Mouse (Mus musculus): ENCODE data around the gene Crlf1. TPM values are rescaled to one million over a fixed set of nuclear protein-coding genes. Genes with fewer than 3 reads are reported as not detected.

Gene Crlf1
- total RNA-seq (2021): under 1 TPM; 0.20 to 0.62 TPM
- long read RNA-seq, experiment 1, partial matches to known transcripts: 0 of 1 reads
- long read RNA-seq, experiment 1, other reads (novel, unspliced or antisense): 1 of 1 reads
- long read RNA-seq, experiment 2: 0 reads

DNA sequence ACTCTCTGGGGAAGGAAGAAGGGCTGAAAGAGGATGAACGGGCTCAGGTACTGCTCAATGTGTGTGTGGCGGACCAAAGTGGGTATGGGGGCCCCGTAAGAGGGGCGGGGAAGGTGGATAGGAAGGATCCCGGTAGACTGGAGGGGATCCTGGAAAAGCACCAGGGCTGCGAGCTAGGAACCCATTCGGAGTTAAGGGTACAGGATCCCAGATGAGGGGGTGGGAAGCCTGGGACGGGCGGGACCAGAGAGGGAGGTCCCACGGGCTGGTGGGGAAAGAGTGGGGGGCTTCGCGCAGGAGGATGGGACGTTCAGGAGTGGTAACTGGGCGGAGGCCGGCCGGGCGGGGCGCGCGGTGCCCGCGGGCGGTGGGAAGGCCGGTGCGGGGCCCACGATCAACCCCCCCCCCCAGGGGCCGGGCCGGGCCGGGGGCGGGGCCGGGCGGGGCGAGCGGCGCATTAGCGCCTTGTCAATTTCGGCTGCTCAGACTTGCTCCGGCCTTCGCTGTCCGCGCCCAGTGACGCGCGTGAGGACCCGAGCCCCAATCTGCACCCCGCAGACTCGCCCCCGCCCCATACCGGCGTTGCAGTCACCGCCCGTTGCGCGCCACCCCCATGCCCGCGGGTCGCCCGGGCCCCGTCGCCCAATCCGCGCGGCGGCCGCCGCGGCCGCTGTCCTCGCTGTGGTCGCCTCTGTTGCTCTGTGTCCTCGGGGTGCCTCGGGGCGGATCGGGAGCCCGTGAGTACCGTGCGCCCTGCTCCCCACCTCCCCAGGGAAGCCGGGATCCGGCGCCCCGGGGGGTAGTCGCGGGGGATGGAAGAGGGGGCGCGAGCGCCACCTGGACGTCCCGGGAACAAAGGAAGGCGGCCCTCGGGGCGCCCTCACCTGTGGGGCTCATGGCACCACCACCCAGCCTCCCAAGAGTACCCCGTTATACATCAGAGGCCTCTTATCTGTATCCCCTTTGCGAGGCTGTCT, at the start of gene Crlf1:
TSS of gene Crlf1 (plus strand) at position 495 of the 977 bp plus-strand sequence.
- peak in 1 of 2 experiments; percentile 12 for DNase-seq

DNA sequence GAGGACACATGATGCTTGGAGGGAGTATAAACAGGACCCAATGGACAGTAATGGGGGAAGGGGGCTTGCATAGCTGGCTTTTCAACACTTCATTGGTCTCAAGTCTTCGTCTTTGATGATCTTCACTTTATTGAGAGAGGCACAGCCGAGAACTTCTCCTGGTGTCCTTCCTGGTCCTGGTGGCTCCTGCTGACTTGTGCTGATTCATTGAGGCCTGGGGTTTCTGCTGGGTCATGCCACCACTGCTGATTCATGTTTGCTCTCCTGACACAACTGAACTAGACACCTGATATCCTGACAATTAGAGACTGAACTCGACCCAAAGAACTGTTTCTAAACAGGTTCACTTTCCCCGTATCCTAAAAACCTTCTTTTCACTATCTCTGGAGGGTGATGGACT, 49.6 kb upstream of the Crlf1 start:
- no peak for DNase-seq

DNA sequence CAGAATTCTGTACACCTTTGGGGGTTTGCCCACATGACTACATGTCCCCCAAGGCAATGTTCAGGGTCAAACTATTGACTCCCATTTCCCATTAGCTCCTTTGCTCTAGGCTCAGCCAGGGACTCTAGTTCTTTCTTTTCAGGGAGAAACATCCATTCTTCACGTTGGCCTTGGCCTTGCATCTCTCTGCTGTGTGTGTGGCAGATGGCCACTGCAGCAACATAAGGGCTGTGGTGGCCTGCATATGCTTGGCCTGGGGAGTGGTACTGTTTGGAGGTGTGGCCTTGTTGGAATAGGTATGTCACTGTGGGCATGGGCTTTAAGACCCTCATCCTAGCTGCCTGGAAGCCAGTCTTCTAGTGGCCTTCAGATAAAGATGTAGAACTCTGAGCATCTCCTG, 47.0 kb upstream of the Crlf1 start:
- DNase-seq: no peak

DNA sequence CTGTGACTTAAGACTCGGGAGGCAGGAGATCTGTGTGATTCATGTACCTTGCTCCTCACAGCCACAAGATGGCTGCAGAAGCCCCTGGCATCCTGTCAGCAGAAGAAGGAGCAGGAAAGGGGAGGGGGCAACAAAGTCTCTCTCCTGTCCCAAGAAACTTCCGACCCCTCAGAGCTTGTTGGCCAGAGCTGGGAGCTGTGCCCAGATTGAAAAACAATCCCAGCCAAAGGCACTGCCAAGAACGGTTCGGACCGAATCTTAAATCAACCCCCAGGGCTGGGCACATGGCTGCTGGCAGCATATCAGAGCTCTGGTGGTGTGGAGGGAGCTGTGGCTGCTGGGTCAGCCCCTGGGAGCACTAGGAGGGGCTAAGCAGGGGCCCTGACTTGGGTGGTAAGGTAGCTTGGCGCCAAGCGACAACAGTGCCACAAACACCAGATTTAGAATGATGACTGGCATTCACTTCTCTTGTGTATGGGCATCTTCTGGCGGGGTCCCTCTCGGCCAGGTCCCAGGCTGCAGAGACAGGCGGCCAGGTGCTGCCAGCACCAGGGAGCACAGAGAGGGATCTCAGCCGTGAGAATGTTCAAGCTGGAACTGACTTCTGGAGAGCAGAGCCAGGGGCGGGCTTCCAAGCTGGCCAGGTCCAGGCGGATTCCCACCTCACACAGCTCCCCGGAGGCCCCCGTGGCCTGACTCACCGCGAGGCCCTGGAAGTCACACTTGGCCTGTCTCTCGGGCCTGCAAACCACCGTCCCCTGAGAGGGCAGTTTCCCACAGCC, 45.1 kb upstream of the Crlf1 start:
- DNase-seq: peak; percentile 34 to 51

DNA sequence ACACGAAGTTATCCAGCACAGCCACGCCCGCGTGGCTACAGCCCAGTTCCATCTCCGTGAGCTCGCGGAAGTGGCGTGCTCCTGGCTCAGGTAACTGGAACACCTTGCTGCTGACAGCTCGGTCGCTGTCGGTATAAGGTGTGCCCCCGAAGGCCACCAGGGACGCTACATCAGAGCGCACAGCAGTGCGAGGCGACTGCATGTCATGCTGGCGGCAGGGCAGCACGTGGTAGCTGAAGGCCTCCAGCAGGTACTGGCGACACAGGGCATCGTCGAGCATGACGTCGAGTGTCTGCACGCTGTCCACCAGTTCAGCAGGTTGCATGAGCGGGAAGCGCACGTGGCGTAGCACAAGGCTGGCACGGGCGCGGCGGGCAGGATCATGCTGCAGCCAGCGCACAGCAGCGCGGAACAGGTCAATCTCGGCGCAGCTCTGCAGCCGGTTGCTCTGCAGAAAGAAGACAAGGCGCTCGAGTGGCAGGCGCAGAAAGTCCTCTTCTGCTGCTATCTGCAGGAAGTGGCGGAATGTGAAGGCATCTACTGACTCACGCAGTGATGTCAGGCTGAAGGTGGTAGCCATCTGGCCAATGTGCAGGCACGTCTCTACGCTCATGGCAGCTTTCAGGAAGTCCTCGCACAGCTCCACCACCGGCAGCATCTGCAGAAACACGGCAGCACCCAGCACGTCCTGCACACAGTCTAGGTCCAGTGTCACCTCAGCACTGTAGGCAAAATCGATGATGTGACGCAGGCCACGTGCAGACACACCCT, 40.6 kb upstream of the Crlf1 start:
- no peak for DNase-seq

DNA sequence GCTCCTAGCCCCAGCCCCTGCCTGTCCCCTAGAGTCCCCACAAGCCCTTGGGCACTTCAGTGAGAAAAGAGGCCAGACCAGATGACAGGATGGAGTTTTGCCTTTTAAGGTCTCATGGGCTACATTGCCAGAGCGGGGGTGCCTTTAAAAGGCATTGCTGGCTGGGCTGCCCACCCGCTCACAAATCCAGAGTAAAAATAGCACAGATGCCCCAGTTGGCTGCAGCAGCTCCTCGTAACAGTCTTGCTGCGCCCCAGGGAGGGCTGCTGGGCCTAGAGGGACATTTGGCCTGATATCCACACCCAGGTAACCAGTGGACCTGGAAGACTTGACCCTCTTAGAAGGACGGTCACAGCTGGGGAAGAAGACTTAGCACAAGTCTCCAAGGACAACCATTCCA, 39.1 kb upstream of the Crlf1 start:
- DNase-seq: no peak

DNA sequence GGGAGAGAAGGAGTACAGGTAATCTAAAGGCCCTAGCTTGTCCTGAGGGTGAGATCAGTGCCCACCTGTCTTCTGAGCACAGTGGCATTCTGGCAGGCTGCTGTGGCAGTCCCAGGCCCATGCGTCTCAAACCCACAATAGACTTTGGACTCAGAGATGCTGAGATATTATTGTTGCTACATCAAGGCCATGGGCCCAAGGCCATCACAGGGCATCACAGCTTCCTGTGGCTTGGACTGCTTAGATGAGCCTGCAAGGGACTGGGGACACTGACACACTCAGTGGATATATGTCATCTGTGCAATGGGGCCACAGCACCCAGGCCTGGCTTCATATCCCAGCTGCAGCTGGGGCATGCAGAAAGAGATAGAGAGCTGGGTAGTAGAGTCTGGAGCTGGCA, 36.0 kb upstream of the Crlf1 start:
- DNase-seq: no peak

DNA sequence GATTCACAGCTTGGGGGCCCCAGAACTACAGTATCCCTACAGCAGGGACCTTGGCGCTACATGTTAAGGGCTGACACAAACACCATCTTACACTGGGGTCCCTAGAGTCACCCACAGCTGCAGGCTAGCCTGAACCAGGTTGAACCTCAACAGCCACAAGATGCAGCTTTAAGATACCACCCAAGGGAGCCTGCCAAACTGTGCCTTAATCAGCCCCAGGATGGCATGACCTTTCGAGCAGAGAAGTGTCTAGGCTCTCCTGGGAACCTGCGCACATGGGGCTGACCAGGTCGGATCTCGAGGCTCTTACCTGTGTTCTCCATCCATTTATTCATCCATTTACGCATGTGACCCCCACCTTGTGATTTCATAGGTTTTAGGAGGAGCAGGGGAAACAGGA, 35.1 kb upstream of the Crlf1 start:
- DNase-seq: no peak

DNA sequence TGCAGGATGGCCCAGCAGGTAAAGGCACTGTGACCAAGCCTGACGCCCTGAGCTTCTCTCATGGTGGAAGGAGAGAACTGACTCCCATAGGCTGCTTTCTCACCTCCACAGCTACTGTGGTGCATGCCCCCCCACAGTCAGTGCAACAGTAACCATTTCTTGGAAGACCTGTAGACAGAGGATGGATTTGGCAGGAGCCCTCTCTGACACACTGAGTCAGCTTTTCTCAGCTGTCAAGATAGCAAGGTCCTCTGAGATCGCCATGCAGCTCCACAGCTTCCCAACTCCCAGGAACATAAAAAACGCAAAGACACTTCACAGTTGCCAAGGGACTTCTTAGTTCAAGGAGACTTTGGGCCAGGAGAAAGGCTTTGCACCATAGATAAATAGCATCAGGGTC, 34.5 kb upstream of the Crlf1 start:
- DNase-seq: no peak

DNA sequence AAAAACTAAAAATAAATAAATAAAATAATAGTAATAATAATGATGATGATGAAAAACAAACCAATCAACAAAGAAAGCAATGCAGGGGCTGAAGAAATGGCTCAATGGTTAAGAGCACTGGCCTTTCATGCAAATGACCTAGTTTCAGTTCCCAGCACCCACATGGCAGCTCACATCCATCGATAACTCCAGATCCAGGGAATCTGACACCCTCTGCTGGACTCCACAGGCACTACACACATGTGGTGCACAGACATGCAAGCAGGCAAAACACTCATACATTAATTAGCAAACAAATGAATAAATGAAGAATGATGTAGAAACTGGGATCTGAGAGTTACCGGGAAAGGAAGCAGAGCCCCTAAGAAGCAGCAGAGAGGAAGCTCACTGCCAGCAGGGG, 33.3 kb upstream of the Crlf1 start:
- DNase-seq: no peak

DNA sequence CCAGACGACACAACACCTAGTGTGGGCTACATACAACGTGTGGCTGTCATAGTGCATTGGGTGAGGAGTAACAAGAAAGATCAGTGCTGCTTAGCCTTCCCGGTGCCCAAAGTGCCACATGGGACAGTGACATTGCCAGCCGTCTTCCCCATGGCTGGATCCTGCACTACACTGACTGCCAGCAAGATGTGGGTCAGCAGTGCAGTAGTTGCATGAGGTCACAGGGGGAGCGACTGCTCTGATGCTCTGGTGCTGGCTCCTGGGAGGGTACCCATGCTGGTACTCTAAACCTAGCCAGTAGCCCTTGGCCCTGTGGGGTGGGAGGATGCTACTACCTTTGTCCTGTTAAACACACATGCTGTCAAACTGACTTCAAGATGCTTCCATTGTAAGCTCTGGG, 32.8 kb upstream of the Crlf1 start:
- DNase-seq: no peak

DNA sequence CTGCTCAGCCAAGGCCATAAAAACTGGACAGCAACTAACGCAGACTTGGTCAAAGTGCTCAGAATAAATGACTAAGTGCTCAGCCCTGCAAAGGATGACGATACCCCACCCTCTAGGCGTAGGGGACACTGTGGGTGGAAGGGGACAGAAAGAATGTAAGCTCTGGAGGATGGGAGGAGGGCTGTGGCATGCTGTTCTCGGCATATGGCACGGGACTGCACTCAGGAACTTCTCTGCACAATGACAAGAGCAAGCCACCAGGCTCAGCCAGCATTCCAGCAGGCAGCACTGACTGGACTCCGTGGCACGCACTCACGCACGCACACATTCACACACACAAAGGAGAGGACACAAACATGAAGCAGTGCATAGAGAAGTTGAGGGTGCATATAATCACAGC, 32.4 kb upstream of the Crlf1 start:
- no peak for DNase-seq

DNA sequence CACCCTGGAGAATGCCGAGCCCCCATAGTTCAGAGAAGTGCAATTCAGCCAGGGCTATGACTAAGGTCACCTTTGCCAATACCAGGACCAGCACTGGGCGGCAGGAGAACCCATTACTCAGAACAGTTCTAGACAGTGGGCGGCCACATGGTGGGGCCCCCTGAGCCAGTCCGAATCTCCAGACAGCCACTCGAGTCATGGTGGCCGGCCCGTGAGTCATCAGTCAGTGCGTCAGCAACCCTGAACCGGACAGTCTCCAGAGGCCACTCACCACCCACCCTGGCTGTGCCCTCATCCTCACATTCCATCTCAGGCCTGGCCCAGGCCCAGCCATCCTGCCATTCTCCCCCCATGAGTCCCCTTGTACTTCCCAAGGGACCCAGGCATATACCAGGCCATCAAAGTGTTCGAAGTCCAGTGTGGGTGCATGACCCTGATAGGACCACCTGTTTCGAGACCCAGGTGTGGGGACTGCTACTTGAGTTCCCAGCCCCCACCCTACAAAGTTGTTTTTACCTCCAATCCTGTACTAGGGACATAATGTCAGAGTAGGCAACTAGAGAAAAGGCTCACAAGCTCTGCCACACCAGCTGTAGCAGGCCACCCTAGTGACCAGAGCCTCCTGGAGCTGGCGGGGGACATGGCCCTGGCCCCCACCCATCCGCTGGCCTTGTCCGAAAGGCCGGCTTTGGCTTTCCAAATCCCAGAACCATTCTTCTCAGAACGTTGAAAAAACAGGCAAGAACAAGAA, 31.0 kb upstream of the Crlf1 start:
- DNase-seq: peak in 1 of 2 experiments; percentile 38

DNA sequence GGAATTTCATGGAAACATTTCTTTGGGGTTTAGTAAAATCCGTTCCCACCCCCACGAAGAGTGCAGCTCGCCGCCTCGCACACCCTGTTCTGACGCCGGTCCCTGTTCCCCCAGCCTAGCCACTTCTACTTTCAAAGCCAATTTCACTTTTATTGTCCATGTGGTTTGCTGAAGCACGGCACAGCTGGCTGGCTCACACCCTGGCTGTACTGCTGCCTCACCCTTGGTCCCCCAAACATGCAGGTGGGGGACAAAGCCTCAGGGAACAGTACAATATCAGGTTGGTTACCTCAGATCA, 30.5 kb upstream of the Crlf1 start:
- peak in 1 of 2 experiments; percentile 56 for DNase-seq

DNA sequence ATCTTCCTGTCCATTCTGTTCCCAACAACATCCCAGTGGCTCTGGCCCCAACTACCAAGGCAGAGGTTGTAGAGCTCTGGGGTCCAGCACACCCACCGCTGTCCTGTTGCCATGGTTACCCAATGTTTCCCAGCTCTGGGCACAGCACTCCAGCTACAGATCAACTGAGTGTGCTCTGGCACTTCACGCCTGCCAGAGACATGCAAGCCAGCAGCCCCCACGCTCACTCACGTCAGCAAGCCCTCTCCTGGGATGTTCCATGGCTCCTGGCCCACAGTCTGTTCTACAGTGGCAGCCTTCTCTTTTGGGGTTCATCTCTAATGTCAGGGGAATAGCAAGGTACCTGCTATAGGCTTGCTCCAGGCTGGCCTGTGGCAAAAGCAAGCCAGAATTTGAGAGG, 29.7 kb upstream of the Crlf1 start:
- DNase-seq: peak; percentile 48 to 60

DNA sequence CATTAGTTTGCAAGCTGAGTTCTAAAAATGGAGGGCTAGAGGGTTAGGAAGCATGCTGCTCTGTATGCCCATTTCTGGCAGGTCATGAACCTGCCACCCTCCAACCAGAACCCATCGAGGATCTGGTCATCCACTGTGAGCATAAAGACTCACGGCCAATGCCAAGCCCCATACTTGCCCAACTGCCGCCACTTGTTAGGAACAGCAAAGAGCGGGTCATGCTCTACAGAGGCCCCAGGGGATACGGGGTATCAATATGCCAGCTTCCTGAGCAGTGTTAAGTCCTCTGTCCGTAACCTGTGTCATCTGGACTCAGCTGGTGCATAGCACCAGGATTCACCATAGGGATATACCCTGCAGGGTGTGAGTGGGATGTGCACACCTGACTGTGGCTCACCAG, 28.8 kb upstream of the Crlf1 start:
- no peak for DNase-seq

DNA sequence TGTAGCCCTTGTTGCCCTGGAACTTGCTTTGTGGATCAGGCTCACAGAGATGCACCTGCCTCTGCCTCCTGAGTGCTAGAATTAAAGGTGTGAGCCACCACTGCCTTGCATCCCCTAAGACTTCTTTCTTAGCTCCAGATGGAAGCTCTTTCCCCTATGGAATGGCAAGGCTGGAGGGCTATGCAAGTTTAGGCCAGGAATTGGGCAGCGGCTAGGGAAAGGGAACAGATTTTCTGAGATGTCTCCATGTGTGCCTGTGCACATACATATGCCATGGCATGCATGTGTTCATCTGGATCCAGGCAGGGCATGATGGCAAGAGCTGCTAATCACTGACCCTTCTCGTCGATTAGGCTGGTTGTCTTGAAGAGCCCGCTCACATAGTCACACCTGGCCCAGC, 27.3 kb upstream of the Crlf1 start:
- DNase-seq: no peak

DNA sequence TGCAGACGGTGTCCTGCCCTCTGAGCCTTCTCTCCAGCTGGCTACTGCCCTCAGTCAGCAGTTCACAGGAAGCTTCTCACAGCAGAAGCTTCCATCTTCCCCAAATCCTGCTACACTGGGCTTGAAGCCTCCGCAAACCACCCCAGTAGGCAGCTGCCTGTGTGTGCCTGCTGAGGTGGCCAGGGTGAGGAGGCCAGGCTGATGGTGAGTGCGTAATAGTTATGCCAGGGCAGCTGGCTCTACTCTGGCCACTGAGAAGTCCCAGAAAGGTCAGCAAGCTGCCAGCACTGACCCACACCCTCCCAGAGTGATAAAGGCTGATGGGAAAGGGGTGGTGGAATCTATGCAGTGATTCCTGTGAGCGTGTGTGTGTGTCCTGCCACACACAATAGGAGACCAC, 26.7 kb upstream of the Crlf1 start:
- peak in 1 of 2 experiments; percentile 36 for DNase-seq

DNA sequence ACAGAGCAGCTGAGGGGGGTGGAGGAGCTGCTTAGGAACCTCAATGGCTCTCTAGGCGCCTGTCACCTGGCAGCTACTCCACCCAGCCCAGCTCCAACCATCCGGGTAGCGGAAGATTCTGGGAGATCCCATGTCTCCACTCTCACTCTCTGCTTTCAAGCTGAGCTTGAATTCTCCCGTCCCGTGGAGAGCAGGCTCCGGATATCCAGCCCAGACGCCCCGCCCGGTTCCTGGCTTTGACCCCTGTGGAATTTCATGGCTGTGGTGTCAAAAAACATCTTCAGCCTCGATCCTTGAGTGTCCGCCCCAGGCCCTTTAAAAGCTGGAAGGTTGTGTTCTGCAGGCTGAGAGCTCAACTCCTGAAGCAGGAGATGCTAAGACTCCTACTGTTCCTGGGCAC, 26.2 kb upstream of the Crlf1 start:
- peak; percentile 82 to 83 for DNase-seq

DNA sequence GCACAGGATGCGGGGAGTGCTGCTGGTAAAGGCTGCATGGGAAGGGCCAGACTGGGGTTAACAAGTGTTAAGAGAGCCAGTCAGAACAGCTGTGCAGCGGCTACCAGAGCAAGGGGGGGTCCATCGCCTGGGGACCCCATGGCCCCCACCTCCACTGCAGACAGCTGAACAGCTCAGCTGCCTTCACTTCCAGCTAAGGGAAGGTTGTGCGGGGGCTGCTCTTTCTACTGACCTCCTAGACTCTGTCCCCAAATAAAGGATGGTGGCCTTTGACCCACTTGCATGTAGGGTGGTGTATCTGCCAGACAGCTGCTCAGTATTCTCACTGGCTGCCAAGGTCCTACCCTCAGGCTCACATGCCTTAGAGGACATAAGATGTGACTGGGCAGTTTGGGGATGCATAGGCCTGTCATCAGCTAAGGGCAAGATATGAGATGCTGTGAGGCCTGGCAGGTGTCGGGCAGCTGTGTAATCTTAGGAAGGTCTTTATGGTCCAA, 25.7 kb upstream of the Crlf1 start:
- peak; percentile 63 to 70 for DNase-seq

DNA sequence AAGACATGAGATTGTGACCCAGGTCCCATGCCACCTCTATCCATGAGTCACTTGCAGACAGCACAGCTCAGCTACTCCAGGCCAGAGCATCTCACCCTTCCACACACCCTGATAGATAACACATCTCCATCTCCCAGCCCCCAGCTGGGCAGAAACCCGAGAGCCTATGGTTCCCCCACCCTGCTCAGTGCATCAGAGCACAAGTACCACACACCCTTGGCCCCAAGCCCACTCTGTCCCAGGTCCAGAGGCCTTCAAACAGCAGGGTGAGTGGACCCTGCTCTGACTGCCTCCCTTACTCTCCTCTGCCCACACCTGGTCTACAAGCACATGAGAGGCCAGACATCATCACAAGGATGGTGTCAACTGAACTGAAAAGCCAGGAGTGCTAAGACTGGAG, 25.1 kb upstream of the Crlf1 start:
- no peak for DNase-seq

DNA sequence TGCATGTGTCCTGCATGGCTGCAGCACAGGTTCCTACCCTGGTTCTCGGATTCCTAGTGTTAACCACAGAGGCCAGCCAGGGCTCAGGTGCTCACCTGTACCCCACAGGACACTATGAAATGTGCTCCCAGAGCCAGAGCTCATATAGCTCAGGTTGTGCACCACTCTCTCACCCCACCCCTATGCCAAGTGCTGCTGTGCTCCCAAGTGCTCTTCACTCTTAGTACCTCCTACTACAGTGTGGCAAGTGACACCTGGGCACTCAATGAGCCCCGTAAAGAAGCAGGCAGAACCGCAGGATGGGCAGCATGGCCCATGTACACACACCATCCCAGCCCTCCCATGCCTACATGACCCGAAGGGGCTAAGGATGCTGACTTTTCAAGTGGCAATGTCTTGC, 24.2 kb upstream of the Crlf1 start:
- DNase-seq: no peak
